Mouse (Mus musculus) cerebellum, adult 11-12 months (tissue): Measurements from ENCODE around the gene Fam69a.
"Not testable (repeated sequence)": the region's sequence is repeated elsewhere in the genome, so short reads cannot be mapped to it uniquely, and the experiment has no call there.

Experiments
- DNase-seq: peaks from one replicate; pipeline ENCODE4 v3.0.0; 2022

Gene Fam69a

DNA sequence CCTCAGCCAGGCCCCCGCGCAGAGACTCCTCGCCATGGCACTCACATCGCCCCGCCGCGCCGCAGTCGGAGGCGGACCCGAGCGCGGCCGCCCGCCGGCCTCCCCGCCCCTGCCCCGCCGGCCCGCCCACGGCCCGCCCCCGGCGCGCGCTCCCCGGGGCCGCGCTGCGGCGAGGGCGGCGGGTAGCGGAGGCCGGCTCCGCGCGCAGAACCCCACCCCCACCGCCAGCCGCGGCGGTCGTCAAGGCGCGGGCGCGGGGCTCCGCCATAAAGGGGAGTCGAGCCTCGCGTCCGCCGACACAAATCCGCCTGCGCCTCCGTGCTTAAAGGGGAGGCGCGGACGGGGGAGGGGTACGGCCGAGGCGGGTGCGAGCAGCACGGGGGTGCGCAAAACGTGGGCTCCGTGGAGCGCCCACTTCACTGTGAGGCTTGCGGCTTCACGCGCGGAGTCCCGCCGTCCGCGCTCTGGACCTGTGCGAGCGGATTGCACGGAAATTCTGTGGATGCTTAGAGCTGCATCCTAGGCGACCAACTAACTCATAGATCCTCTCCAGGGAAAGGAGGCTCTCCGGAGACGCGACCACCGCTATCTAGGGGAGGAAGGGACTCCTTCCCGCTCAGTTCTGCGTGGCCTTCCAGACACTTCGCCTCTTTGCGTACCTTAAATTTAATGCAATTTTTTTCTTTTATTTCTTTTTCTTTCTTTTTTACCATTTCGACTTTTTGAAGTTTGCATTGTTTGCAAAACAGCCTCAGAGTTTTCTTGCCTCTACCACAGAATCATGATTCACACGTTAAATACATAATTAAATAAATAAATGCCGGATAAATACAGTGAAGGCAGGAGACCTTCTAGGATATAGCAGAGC, at the start of gene Fam69a:
Gene Fam69a (minus strand): TSS at position 119 of the 868 bp plus-strand sequence.
- no peak for DNase-seq

GRCm38 (mm10) chr5:108035523-108035922, 48.6 kb upstream of the Fam69a start:
- DNase-seq = no peak

- no peak for DNase-seq
Measured at GRCm38 (mm10) chr5:108034194-108034593, 47.3 kb upstream of the Fam69a start.

DNA sequence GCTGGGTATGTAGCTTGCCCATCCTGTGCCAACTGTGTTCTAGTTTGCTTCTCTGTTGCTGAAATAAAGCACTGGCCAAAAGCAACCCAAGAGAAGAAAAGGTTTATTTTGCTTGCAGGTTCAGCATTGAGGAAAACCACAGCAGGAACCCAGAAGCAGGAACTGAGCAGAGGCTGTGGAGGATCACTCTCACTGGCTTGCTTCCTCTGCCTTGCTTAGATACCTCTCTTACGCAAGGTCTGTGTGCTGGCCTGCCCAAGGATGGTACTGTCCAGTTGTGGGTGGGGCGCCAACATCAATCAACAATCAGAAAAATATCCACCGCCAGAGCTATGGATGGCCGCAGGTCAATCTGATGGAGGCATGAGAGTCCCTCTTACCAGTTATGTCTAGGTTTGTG, 44.4 kb upstream of the Fam69a start:
- no peak for DNase-seq

- no peak for DNase-seq
Measured at GRCm38 (mm10) chr5:108029968-108030367, 43.1 kb upstream of the Fam69a start.

DNA sequence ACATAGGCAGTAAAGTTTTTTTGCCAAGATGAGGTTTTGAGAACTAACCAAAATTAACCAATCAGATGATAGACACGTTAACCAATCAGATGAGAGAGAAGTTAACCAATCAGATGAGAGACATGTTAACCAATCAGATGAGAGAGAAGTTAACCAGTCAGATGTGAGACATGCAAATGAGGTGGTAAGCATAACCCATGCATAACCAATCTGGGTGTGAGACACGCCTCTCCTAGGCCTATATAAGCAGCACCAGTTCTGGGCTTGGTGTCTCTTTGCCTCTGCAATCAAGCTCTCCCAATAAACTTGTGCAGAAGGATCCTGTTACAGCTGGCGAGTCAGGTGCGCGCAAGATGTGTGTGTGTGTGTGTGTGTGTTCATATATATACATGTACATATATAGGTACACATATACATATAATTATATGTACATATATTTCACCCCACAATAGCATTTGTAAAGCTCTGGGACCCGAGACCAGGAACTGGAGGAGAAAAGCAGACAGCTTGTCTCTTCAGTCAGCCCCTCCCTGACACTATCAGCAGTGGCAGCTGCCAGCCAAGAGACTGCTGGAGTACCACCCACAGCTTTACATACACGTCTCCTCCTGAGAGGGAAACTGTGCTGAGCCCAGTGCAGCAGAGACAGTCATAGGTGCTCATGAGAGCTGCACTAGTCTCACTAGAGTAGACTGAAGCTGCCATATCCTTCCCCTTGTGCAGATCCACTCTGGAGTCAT, 42.1 kb upstream of the Fam69a start:
- DNase-seq = not testable (repeated sequence)

GRCm38 (mm10) chr5:108028230-108028629, 41.3 kb upstream of the Fam69a start:
- DNase-seq = no peak

DNA sequence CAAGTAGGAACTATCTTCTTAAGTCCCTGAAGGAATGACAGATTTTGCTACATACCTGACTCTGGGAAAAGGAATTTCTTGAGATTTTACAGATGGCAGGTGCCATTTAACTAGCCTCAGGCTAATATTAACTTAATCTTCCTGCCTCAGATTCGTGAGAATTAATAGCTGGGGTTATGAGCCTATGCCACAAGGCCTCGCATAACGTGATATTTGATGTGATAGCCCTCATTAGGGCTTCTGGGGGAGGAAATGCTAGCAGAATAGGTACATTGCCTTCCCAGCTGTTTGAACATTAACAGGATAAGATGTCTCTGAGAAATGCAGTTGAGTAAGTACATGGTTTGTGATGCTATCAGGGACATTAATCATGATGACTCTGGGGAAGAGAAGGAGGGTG, 34.5 kb upstream of the Fam69a start:
- no peak for DNase-seq

GRCm38 (mm10) chr5:108019367-108019766, 32.5 kb upstream of the Fam69a start:
- DNase-seq = no peak

- no peak for DNase-seq
Measured at GRCm38 (mm10) chr5:108017232-108017631, 30.3 kb upstream of the Fam69a start.

- DNase-seq = no peak
Measured at GRCm38 (mm10) chr5:108015422-108015821, 28.5 kb upstream of the Fam69a start.

GRCm38 (mm10) chr5:108014173-108014572, 27.3 kb upstream of the Fam69a start:
- DNase-seq = no peak

DNA sequence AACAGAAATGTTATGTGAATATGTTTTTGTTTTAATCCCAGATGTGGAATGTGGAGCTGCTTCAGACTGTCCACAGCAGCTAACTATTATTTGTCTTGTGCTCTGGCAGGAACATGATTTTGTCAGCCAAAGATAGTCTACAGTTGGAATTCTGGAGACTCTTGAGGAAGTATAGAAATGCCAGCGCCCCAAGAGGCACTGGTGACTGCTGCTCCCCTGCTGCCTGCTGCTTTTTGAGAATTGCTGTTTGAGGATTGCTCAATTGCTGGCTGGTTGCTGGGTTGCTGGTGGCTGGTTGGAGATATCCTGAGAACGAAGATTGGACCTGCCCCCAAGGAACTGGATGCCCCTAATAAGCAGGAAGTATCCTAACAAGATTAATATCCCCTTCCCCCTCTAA, 22.8 kb upstream of the Fam69a start:
- no peak for DNase-seq

DNA sequence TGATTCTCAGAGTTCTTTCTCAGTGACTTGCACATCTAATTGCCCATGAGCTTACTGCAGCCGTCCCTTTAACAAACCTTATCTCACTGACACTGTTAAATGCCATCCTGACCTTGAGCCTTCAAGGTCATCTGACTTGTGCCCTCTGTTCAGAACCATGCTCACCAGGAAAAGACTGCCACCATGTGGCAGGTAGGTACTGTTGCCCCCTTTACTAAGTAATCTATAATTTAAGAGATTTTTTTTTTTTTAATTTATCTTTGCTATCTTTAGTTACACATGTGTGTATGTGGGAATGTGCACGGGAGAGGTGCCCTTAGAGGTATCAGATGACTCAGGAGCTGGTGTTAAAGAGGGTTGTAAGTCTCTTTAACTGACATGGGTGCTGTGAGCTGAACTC, 18.2 kb upstream of the Fam69a start:
- no peak for DNase-seq

DNA sequence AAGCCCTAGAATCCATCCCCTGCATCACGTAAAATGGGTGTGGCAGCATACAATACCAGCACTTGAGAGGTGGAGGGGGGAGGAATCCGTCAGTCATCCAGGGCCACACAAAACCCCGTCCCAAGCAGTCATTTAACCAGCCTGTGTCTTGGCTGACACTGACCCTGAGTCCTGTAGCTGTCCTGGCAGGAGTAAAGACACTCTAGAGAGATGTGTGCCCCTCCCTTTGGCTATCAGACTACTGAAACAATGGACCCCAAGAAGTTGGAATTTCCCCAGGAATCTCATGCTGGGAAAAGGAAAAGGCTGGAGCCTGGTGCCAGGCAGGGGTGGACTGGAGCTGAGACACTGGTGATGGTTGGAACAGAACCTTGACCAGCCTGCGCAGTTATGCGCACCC, 15.8 kb upstream of the Fam69a start:
- no peak for DNase-seq

- DNase-seq = peak; percentile 57
Measured at GRCm38 (mm10) chr5:108000776-108001548, 14.1 kb upstream of the Fam69a start.

DNA sequence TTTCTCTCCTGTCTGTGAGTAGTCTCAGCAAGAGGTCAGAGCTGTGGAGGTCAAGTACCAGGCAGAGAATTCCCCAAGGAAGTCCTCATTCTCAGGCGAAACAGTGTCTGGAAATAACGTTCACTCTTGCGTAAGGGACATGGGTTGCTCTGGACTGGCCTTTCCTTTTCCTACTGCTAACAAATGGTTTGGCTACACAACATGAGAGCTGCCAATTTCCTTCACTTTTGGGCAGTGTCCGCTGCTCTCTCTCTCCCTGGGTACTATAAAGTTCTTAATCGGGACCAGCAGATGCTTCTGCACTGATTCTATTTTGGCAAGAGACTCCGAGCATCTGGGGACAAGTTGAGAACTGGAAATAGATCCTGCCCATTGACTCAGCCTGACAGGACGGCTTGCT, 10.8 kb upstream of the Fam69a start:
- DNase-seq = no peak

- DNase-seq = no peak
Measured at GRCm38 (mm10) chr5:107995936-107996335, 9.1 kb upstream of the Fam69a start.

GRCm38 (mm10) chr5:107987835-107988251, 958 bp upstream of the Fam69a start:
- DNase-seq = no peak

DNA sequence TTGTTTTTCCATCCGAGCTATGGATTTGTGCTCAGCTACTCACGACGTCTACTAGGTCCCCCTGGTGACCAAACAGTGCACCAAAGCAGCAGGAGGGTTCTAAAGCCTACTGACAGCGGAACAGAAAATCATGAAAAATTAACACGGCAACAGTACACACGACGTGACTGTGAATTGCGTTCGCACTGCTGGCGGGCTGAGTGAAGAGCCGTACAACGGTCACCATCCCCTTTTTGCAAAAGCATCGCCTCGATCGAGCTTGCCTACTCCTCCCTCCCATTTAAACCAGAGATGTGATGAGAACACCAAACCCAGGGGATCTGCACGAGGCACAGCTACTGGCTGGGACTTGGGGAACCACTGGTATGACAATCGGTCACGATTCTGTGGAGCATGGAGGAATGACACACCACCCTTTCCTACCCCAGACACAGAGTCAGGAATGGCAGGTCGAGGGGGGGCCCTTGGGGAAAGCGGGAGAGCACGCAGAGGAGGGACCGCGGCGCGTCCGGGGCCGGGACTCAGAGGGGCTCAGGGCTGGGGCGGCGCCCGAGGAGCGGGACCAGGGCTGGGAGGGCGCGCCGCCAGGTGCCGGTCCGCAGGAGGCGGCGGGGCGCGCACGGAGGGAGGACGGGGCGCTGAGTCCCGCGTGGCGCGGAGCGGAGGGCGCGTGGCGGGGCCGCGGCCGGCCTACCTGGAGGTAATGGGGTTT, 474 bp downstream of the Fam69a start:
- DNase-seq = peak; percentile 81

DNA sequence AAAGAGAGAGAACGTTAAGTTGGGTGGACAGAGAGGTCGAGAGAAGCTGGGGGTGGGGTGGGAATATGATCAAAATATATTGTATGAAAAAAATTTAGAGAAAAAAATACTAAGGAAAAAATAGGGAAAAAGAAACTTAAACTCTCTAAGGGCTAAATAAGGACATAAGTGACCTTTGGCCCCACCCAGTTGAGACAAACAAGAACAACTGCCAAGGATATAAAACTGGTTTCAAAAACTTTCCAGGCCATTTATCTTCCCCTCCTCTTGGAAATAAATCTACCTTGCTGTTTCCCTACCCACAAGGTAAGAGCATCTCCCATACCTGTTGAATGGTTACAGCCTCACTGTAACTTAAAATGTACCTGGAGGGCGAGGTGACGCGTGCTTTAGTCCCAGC, 2.9 kb downstream of the Fam69a start:
- DNase-seq = no peak

DNA sequence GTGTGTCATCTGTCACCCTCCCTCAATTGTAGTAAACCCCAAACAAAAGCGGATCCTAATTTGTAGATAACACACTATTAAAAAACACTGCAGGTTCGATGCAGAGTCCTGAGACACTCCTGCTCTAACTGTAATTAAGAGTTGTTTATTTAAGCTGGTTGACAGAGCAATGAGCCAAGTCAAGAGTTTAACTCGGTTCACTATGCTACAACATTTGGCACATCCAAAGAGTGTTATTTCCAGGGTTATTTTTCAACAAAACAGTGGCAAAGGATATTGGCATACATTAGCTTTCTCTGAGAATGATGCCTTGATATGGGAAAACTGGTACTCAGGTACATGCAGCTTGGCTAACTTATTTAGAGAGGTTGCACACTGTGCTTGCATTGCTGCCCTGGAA, 4.9 kb downstream of the Fam69a start:
- DNase-seq = no peak

DNA sequence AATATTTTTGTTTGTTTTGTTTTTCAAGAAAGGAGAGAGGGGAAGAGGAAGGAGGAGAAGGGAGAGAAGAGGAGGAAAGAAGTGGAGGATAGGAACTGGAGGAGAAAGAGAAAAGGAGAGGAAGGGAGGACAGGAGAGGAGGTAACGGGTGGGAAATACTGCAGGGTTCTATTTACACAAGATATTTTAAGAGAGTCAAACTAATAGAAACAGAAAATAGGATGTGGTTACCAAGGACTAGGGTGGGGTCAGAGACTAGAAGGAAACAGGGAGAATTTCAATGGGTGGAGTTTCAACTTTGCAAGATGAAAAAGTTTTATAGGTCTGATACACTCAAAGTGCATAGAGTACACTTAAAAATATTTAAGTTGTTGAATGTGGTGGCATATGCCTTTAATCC, 7.0 kb downstream of the Fam69a start:
- no peak for DNase-seq
